Mouse (Mus musculus) embryonic facial prominence, embryonic 11.5 days (tissue): ENCODE results near the gene Sp6. TPM values are rescaled to one million over a fixed set of nuclear protein-coding genes. Genes with fewer than 3 reads are reported as not detected.
A peak's percentile ranks its signal among the peaks of the same experiment; 100 is the strongest.

Experiments
- ATAC-seq: fragments of 200-750 bp; cut with Nextera tagmentation; replicated peaks from 2 replicates; pipeline ENCODE4 v1.8.0; 2017; ENCODE audit warnings: low read depth; ENCODE audit not compliant: insufficient number of reproducible peaks, low FRiP score, low TSS enrichment
- DNase-seq: peaks from one replicate; pipeline ENCODE4 v3.0.0-alpha.2; 2015; ENCODE audit warnings: low spot score
- H3K27ac ChIP-seq: fragments of 300-500 bp; sonication (generic); replicated peaks from 2 replicates; pipeline ENCODE4 v1.5.1; 2014; ENCODE audit warnings: mild to moderate bottlenecking, low read depth, low read length, control low read depth
- H3K27me3 ChIP-seq: fragments of 300-500 bp; sonication (generic); 2 replicates; pipeline ENCODE4 v1.6.1; 2014; ENCODE audit warnings: mild to moderate bottlenecking, low read length, moderate library complexity, mixed read lengths; ENCODE audit not compliant: control insufficient read depth, insufficient read depth
- H3K36me3 ChIP-seq: fragments of 300-500 bp; sonication (generic); replicated peaks from 2 replicates; pipeline ENCODE4 v1.6.1; 2014; ENCODE audit warnings: low read depth, mild to moderate bottlenecking, low read length, moderate library complexity, mixed read lengths; ENCODE audit not compliant: control insufficient read depth, insufficient read depth
- H3K4me1 ChIP-seq: fragments of 300-500 bp; sonication (generic); 2 replicates; pipeline ENCODE4 v1.6.1; 2014; ENCODE audit warnings: low read length, mixed read lengths; ENCODE audit not compliant: control insufficient read depth, insufficient read depth
- H3K4me2 ChIP-seq: fragments of 300-500 bp; sonication (generic); 2 replicates; pipeline ENCODE4 v1.6.1; 2014; ENCODE audit warnings: low read depth, mild to moderate bottlenecking, control low read depth, low read length, moderate library complexity
- H3K4me3 ChIP-seq: fragments of 300-500 bp; sonication (generic); 2 replicates; pipeline ENCODE4 v1.5.1; 2014; ENCODE audit warnings: low read depth, low read length, control low read depth
- H3K9ac ChIP-seq: fragments of 300-500 bp; sonication (generic); replicated peaks from 2 replicates; pipeline ENCODE4 v1.6.1; 2014; ENCODE audit warnings: mild to moderate bottlenecking, control low read depth, low read length
- H3K9me3 ChIP-seq: fragments of 300-500 bp; sonication (generic); replicated peaks from 2 replicates; pipeline ENCODE4 v1.6.1; 2016; ENCODE audit warnings: mild to moderate bottlenecking, low read length, inconsistent platforms, mixed read lengths; ENCODE audit not compliant: control insufficient read depth
- WGBS: fragments of 180-500 bp; shearing (Covaris S2); extraction: QIAGEN DNeasy Blood & Tissue Kit; methylation state at CpG from one replicate; pipeline ENCODE4 v1.1.7; 2014; 5-methylcytosine and 5-hydroxymethylcytosine counted together
- polyA plus RNA-seq: library from polyadenylated mRNA; unstranded; fragments of >200 nt; fragmentation: Nextera tagmentation; extraction: Ambion mirVana; gene quantifications from 2 replicates; pipeline ENCODE4 v1.2.1, GENCODE M21; 2014

The Sp6 gene
- polyA plus RNA-seq, 1 experiment from 2014 or later, result 0.45 TPM

DNA sequence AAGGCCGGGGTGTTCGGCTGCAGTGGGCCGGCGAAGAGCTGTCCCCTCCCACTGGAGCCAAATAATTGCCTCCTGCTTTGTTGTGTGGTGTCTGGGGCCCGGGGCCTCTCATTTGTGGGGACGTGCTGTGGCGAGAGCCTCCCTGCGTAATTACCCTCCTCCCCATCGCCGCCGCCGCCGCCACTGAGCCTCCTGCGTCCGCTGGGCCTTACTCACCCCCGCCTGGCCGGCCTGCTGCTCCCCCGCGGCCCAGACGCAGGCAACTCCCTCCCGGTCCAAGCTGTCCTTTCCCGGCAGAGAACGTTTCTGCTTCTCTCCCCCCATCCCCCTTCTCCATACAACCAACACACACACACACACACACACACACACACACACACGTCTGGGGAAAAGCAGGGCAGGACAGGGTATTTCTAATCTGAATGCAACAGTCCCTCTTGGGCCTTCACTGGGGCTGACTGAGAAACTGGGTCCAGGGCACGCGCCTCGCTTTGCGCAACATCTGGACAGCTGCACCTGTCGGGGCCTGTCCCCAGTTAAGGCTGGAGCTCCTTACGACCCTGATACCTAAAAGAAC, 15.7 kb upstream of the Sp6 start:
- Histone ChIP-seq H3K4me3 (peak overlapping the region; percentile 32), H3K4me2 (peak overlapping the region; percentile 63), H3K9me3 (no peaks in the 10 kb centered on the region), H3K27ac (no peak overlapping the region), H3K4me1 (peaks cover 3% of the 10 kb centered on the region; the same call in 1 of the 2 replicates), H3K36me3 (no peaks in the 10 kb centered on the region), H3K27me3 (peaks cover 11% of the 10 kb centered on the region; the same call in 1 of the 2 replicates), H3K9ac (peak overlapping the region; percentile 71)
- 4% methylated on average over 30 of the region's 30 CpGs for WGBS
- no peak for DNase-seq
- 0 out of 2 replicates have a peak, but pooled peaks have one; percentile 27 for ATAC-seq

DNA sequence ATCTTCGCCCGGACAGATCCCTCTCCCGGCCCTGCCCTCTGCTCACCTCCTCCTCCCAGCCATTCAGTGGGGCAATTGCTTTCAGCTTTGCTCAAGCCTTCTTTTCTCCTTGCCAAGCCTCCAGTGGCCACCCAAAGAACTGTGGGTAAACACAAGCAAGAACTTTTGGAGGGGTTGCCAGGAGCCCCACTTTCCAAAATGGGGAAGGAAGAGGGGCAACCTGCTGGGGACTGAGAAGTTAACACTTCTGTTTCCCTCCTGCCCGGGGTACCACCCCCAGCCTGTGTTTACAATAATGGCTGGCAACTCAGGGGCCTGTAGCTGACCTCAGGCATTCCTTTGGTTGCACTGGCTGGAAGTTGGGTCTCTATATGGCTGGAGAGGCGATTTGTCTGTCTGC, 10.0 kb upstream of the Sp6 start:
- WGBS, result 30% methylated on average over 5 of the region's 5 CpGs
- no peak for ATAC-seq
- Histone ChIP-seq H3K27ac (no peak overlapping the region), H3K36me3 (no peaks in the 10 kb centered on the region), H3K27me3 (no peaks in the 10 kb centered on the region), H3K4me3 (no peak overlapping the region), H3K9me3 (no peaks in the 10 kb centered on the region), H3K4me1 (no peaks in the 10 kb centered on the region), H3K4me2 (no peak overlapping the region), H3K9ac (no peak overlapping the region)
- no peak for DNase-seq

DNA sequence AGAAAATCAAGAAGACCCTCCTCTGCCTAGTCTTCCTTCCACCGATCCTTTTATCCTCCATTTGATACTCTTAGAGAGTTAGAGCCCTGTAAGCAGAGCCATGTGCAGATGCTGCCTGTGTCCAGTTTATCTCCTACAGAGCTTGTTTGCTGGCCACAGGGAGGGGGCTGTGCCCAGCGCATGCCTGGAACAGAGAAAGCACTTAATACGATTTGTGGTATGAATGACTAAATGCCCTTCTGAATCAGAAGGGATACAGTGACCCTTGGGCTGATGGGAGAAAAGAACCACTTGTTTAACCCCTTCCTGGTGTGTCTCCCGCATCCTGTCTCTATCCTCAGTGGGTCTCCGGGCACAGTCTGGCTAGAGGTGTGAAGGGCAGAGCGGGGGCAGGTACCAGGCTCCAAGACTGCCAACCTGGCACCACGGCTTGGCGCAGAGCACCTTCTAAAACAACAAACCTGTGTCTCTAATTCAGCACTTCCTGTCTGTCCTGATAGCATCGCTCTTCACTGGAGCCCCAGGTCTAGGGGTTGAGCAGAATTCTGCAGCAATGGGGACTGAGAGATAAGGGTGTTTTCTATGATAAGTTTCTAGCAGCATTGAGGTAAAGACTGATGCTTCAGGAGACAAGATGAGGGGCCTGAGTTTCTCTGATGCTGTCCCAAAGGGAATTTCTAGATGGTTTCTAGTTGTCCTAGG, 6.0 kb upstream of the Sp6 start:
- Histone ChIP-seq H3K9ac (no peak overlapping the region), H3K27me3 (peaks cover 3% of the 10 kb centered on the region; the same call in 1 of the 2 replicates), H3K9me3 (no peaks in the 10 kb centered on the region), H3K4me2 (no peak overlapping the region), H3K36me3 (no peaks in the 10 kb centered on the region), H3K4me1 (no peaks in the 10 kb centered on the region), H3K4me3 (no peak overlapping the region), H3K27ac (no peak overlapping the region)
- WGBS, result 61% methylated on average over 9 of the region's 9 CpGs
- ATAC-seq (no peak), DNase-seq (no peak)

DNA sequence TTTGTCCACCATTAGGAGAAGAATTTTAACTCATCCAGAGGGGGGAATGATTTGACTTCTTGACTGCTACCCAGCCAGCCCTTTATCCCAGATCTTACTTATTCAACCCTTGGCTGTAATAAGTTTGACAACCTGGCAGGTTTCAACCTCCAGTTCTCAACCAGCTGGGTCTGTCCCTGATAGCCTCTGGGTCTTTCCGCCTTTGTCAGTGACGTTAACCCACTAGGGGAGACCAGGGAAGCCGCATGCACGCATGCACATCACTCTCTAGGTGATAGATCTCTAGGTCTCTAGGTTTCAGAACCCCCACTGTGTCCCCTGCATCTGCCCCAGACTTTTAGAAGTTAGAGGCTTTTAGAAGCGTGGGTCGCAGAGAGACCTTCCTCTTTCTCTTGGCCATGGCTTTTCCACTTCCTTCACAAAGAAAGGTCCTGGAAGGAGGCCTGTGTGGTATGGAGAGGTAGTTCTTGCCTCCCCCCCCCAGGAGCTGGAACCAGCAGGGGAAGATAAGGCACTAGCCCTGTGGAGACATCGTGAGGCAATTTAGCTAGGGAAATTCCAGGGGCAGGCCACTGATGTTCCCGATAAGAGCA, 3.9 kb upstream of the Sp6 start:
- 56% methylated on average over 8 of the region's 8 CpGs for WGBS
- no peak overlapping the region for H3K27ac ChIP-seq
- H3K9ac ChIP-seq, result no peak overlapping the region
- H3K36me3 ChIP-seq, result no peaks in the 10 kb centered on the region
- no peak overlapping the region for H3K4me2 ChIP-seq
- H3K9me3 ChIP-seq, result no peaks in the 10 kb centered on the region
- H3K4me3 ChIP-seq, result no peak overlapping the region
- H3K27me3 ChIP-seq, result peaks cover 3% of the 10 kb centered on the region; the same call in 1 of the 2 replicates
- DNase-seq (no peak), ATAC-seq (no peak)
- no peaks in the 10 kb centered on the region for H3K4me1 ChIP-seq

DNA sequence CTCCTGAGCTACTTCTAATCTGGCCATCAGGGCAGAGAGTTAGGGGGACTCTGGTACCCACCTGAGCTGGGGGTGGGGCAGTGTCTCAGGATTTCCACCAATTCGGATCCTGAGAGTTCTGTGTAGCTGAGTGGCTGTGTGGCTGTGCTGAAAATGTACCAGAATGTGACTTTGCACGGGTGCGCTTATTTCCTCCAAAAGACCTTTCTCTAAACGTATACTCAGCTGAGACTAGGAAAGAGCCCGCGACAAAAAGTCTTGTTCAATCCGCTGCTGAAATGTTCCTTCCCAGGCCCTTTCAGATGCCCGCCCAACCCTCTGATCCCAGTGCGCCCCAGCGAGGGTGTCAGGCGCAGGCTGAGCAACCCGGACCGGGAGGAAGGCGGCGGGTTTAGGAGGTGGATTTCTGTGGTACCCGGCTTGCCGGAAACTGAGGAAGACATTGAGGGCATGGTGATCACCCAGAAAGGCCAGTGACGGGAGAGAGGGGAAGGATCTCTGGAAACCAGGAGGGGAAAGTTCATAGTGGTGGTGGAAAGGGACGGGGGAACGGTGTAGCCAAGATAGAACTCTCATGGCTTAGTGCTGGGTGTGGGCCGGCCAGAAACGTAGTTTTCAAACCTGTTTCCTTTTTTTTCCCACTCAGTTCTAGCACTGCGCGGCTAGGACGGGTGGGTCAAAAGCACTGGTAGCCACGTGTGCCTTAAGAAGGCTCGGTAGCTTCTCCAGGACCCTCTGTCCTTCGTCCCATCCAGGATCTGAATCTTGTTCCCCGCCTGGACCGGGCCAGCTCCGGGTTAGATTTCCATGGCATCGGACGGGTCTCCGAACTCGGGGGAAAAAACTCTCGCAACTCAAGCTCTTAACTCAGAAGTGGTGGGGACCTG, 4.7 kb downstream of the Sp6 start:
- ATAC-seq, result no peak
- peak overlapping the region; percentile 54 for H3K4me2 ChIP-seq
- H3K4me3 ChIP-seq, result peak overlapping the region; percentile 39
- WGBS, result 1% methylated on average over 36 of the region's 36 CpGs
- DNase-seq, result no peak
- H3K27me3 ChIP-seq, result peaks cover 66% of the 10 kb centered on the region
- no peaks in the 10 kb centered on the region for H3K36me3 ChIP-seq
- no peak overlapping the region for H3K27ac ChIP-seq
- no peak overlapping the region for H3K9ac ChIP-seq
- no peaks in the 10 kb centered on the region for H3K9me3 ChIP-seq
- H3K4me1 ChIP-seq, result peaks cover 8% of the 10 kb centered on the region

DNA sequence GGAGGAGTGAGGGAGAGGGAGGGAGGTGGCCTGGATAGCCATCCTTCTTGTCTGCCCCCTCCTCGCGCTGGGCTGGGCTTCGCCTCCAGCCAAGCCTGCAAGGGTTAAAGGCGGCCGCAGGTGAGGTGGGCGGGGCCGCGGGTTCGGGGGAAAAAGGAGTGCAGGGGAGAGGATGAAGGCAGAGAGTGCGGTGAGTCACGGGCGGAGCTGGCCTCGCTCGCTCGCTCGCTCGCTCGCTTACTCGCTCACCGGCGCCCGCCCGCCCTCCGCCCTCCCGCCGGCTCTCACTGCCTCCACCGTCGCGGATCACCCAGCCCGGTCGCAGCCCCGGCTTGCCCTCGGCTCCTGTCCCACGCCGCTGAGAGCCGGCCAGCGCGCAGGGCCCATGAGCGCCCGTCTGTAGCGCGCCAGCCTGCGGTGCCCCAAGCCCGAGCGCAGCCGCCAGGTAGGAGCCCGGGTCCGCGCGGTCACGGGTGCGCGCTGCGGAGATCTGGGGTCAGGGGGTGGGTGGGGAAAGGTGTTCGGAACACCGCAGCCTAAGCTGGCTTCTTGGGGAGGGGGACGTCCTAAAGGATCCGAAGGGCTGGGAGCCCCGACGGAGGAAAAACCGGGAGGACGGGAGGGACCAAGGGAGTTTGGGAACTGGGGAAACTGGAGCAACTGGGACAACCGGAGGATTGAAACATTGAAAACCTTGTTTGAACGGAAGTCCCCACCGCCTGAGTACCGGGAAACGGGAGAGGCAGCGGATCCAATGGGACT, 5.6 kb downstream of the Sp6 start:
- H3K4me3 ChIP-seq, result peak overlapping the region; percentile 39
- peaks cover 74% of the 10 kb centered on the region for H3K27me3 ChIP-seq
- no peak overlapping the region for H3K27ac ChIP-seq
- ATAC-seq, result no peak
- peaks cover 8% of the 10 kb centered on the region for H3K4me1 ChIP-seq
- peak overlapping the region; percentile 30 for H3K9ac ChIP-seq
- WGBS, result under 1% methylated on average over 55 of the region's 68 CpGs
- DNase-seq, result peak; percentile 43
- no peaks in the 10 kb centered on the region for H3K36me3 ChIP-seq
- H3K4me2 ChIP-seq, result peak overlapping the region; percentile 54
- H3K9me3 ChIP-seq, result no peaks in the 10 kb centered on the region

DNA sequence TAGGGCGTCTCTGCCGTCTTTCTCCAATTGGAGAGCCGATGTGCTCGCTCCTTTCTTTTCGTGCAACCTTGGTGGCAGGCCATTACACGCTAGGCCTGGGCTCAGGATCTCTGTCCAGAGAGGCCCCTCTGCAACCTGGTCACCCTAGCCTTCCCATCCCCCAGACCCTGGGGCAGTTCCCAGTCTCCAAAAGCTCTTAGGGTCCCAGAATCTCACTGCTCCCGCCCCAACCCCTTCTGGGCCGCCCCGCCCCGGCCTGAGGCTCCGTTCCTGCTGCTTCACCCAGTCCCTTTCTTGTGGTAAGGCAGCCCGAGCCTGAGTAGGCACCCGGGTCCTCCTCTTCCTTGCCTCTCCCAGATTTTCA, 6.1 kb downstream of the Sp6 start:
- Histone ChIP-seq H3K9ac (no peak overlapping the region), H3K4me2 (no peak overlapping the region; the same call in 1 of the 2 replicates), H3K4me3 (peak overlapping the region; percentile 39; the same call in 1 of the 2 replicates), H3K27ac (no peak overlapping the region), H3K36me3 (no peaks in the 10 kb centered on the region), H3K27me3 (peaks cover 79% of the 10 kb centered on the region), H3K4me1 (peaks cover 8% of the 10 kb centered on the region), H3K9me3 (no peaks in the 10 kb centered on the region)
- ATAC-seq, result no peak
- DNase-seq, result no peak
- WGBS, result under 1% methylated on average over 13 of the region's 13 CpGs
